Mouse (Mus musculus): ENCODE data around the gene Pard3b. TPM values are rescaled to one million over a fixed set of nuclear protein-coding genes. Genes with fewer than 3 reads are reported as not detected.

Pard3b gene
- total RNA-seq, 2 experiments from 2014 or later = 11.4 to 15.0 TPM

DNA sequence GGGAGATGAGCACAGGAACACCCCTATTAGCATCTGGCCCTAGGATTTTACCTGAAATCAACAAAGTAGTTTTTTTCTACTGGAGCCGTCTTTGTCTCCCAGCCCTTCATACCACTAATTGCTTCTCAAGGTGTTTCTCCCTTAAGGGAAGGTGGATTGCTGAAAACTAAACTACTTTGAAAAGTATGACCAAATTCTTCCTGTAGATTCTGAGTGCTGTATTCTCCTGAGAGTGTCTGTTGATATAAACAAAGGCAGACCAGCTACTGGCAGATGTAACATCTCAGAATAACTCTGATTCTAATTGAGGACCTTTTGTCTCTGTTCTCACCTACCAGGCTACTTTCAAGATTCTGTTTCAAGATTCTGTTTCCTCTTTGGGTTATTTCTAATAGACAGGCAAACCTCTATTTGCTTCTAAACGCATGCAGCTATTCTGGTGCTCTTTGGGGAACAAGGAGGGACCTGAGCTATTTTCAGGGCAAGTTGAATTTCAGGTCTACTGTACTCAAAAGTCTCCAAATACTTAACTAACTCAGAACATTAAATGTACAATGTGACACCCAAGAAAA is 563.1 kb downstream of the Pard3b start:
- DNase-seq = no peak
- intact Hi-C loops (cut with DNase I) = no loop called here

DNA sequence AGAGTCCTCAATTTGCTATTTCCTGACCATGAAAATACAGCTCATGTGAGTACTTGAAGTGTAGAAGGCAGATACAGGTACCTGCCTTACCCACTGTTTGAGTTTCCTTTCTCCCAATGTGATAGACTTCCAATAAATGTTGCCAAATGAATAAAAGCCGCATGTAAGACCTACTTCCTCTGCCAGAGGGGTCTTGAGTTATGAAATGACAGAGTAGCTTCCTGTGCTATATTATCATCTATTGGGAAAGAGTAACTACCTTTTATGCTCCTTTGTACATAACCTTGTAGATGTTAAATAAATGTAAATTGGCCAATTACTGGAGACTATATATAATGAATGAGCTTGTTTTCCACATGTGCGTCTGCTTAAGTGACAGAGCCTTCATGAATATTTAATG is 574.7 kb downstream of the Pard3b start:
- intact Hi-C loops (cut with DNase I) = no loop called here
- no peak for DNase-seq

DNA sequence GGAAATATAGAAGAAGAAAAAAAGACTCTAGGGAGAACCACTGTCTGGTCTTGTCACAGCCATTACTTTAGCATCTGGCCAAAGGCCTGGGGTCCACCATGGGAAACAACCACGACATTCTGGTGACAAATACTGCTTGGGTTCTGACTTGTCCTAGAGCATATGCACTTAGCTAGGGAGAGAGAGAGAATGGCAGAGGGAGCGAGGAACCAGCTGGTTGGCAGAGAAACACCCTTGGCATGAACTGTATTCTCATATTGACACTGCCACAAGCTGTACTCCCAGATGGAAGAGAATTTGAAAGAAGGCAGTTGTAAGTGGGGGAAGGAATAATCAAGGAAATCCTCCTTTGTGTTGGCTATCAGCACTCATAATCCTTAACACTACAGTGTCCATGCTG is 577.2 kb downstream of the Pard3b start:
- DNase-seq = no peak
- intact Hi-C loops (cut with DNase I) = no loop called here

DNA sequence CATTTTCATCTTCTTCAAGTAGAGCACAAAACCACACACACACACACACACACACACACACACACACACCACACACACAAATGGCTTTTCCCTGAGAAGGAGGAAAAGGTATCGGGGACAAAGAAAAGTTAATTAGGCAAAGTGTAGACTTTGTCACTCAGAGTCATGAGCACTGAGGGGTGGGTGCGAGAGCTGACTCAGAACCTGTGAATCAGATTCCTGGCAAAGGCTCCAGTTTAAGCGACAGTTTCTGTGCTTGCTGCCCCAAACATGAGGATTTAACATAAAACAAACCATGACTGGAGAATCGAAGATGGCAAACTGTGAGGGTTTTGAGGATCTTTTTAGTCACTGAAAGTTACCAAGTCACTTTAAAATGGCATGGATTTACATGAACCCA is 577.9 kb downstream of the Pard3b start:
- DNase-seq = no peak

DNA sequence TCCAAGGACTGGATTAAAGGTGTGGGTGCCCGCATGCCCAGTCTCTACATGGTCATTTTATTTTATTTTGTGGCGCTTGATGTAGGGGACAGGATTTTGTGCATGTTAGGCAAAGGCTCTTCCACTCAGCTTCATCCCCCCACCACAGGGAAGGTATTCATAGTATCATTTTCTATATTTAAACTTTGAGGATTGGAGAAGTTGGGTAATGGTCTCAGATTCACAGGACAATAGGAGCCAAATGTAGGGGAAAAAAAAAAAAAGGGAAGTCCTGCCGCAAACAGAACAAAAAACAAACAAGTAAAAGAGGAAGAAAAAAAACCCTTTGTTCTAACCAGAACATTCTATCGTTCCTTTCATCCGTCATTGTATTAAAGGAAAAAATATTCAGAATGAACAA is 590.5 kb downstream of the Pard3b start:
- intact Hi-C loops (cut with DNase I) = no loop called here
- no peak for DNase-seq

More for the DNA sequence above, 577.9 kb downstream of the Pard3b start:
- intact Hi-C loops (cut with DNase I) = no loop called here

DNA sequence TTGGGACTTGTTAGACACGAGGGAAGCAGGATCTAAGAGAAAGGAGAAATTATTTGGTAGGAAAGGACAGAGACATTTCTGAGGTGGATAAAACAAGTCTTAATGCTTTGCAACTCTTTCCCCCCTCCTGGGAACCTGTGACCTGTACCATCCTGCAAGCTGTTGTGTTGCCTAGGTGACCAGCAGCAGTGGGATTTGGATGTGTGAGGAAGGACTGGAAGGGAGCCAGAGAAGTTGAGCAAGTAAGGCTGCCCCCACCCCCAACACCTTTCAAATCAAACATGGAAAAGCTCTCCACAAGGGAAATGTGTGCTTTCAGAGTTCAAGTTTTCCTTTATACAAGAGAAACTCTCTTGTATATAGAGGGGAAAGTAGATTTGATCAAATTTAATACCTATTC is 595.4 kb downstream of the Pard3b start:
- no peak for DNase-seq
- intact Hi-C loops (cut with DNase I) = no loop called here

DNA sequence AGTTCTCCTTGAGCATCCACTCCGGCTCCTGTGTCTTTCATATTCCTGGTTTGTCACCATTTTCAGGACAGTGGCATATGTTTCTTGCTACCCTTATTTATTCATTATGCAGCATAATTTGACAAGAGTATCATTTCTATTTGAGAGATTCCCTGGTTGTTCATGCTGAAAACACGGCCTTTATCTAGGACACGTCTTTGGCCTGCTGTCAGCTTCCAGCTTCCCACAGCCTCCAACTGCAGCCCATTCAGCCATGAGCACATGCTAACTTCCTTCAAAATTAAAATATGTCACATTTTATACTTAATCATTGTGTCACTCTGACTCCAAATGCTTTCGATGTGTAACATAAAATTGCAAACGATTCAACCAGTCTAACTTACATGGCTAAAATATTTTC is 596.5 kb downstream of the Pard3b start:
- intact Hi-C loops (cut with DNase I) = no loop called here
- DNase-seq = no peak

DNA sequence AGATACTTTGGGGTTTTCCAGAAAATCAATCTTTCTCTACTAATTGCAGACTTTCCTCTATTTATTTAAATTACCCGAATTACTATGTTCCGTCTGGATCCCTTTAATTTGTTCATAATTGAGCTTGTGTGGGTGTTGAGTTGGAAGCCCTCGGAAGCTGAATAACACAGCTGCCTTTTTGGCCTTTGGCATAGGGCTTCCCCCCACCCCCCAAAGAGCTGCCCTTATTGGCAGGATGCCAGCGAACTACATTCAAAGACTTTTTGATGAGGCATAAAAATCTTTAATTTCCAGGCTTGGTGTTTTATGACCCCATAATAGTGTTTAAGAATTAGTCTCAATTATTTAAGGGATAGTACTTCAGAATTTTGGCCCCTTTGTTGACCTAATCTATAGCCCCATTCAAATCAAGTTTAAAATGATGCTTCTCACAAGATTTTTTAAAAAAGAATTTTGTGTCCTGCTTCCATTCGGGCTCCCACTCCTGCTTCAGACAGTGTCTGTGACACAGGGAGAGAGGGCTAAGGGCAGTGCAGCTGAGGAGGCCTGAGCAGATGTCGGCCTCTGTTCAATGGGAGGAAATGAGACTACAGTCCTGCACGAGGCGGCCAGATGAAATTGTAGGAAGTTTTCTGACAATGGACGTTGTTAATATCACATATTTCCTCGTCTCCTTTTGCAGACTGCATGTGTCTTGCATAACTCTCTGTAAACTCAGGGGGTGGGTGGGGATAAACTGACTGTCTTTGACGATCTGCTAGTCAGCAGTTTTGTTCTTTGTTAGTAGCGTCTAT is 605.8 kb downstream of the Pard3b start:
- intact Hi-C loops (cut with DNase I) = no loop called here
- DNase-seq = peak; percentile 16 to 23

DNA sequence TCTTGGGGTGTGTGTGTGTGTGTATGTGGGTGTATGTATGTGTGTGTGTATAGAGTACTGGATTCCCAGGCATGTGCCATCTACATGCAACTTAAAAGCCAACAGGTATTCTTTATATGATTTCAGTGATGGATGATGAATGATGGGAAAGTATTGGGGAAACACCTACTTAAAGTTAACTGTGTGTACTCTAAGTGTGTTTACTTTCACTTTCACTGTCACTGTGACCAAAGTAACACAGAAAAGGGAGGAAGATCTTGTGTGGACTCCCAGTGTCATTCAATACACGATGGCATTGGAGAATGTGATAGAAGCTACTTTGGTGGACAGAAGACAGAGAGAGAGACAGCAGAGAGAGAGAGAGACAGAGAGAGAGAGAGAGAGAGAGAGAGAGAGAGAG is 613.8 kb downstream of the Pard3b start:
- no peak for DNase-seq
- intact Hi-C loops (cut with DNase I) = no loop called here

DNA sequence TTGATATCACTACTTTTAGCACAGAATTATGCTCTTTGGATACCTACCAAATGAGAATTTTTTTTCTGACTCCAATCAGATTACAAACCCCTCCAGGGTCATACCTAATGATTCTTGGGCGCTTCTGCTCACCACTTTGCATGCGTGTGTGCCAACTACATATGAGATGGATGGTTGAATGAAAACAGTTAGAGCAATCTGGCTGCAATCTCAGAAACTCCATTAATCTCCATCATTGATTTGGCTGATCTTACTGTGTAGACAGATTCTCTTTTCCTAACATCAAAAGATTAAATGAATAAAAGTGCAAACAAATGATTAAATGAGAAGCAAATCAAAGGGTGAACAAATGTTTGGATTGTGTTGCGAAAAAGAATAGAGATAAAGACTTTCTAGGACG is 615.7 kb downstream of the Pard3b start:
- DNase-seq = no peak
- intact Hi-C loops (cut with DNase I) = no loop called here

DNA sequence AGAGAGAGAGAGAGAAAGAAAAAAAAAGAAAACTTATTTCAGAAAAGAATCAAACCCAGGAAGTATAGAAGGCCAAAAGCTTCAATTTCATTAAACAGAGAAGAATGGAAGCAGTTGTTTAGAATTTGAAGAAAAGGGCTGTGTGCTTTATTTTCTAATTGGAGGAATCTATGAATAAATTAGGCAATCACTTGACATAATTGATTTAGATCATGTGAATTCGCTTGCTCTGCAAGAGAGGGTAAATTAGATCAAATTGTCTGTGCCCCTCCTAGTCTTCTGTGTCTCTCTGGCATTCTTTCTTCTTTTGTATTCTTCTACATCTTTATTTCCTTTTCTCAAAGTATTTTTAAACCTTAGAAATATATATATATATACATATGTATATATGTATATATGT is 616.3 kb downstream of the Pard3b start:
- intact Hi-C loops (cut with DNase I) = no loop called here
- no peak for DNase-seq

DNA sequence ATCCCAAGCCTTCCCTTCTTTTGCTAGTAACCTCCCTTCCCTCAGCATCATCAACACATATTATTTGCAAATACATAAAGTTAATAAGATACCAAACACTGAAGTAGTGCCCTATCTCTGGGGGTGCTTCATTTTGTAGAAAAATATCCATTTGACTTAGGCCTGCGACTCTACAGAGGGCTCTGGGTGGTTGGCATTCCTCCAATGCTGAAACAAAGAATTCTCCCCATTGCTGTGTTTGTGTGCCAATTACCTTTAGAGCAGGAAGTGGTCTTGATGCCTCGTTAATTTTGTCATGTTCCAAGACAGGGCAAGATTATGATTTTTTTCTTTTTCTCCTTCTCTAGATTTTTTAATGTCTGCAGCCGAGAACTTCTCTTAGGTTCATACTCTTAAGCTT is 637.8 kb downstream of the Pard3b start:
- intact Hi-C loops (cut with DNase I) = no loop called here
- DNase-seq = no peak

DNA sequence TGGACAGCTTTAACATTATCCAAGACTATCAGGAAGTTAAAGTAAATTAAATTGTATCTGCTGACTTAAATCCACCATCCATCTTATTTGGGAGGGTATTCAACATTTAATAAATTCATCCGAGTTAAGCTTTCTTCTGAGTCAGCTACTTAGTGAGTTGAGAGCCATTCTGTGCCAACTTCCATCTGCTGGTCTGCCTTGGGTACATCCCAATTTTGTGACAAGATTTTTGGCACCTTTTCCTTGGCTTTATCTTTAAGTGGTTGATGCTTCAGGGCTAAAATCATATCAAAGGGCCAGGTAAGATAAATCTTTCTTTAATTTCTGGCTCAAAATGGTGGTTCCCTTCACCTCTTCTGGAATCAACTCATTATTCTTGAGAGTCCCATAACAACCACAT is 640.0 kb downstream of the Pard3b start:
- intact Hi-C loops (cut with DNase I) = no loop called here
- DNase-seq = no peak

DNA sequence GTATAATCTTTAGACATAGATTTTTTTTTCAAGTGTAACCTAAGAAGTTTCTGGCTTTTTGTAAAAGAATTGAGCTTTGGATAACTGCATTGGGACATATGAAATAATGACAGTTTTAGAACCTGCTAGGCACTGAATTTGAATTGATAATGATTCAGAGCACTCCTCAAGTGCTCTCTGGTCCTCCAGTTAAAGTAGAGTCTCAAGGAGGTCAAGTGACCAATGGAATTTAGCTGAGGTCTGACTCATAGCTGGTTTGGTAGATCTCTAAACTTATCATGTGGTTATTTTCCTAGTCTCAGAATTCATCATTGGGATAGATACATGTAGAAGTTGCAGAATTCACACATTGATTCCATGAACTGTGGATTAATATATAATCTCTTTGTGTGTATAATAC is 642.0 kb downstream of the Pard3b start:
- no peak for DNase-seq
- intact Hi-C loops (cut with DNase I) = no loop called here

DNA sequence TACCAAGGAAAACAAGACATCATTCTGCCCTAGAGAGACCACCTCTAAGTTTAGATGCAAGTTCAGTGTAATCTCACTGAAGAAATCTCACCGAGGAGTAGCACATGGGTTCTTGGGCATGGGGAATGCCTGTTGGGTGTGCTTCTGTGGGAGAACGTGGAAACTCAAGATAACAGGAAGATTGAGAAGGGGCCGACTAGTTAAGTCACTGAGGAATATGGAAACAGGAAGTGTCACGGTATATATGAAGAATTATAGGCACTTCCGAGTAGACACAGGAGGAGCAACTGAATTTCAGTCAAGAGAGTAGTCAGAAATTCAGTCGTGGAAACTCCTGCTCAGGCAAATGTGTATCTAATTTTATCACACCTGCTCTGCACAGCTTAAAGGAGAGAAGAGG is 644.2 kb downstream of the Pard3b start:
- intact Hi-C loops (cut with DNase I) = no loop called here
- no peak for DNase-seq

DNA sequence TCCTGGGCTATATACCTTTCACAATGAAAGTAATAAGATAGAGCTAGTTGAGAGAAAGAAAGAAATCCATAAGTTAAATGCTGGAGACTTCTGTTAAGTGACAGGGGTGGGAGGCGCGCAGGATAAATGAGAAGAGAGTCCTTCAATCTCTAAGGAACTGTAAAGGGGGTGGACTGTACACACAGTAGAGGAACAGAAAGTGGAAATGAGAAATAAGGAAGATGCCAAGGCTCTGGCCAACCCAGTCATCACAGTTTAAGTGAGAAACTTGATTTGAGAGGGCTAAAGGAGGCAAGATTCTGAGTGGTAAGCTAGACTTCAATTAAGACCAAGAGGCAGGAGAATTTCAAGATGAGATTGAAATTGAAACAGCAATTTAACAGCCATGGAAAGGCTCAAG is 645.0 kb downstream of the Pard3b start:
- DNase-seq = no peak
- intact Hi-C loops (cut with DNase I) = no loop called here

DNA sequence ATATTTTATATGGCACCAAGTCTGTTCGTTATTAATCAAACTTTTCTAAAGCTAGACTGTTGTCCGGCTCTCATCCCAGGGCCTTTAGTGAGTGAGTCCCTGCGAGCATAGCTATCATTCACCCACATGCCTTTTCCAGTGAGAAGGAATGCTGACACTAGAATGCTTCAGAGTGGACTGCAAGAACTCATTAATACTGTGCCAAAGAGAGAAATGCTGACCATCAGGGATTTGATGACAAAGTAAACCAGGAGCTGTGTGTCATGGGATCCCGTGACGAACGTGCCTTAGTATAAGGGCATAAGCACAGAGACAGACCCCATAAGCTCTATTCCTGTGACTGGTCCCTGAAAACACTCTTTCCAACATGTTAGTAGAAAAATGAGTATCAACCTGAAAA is 670.8 kb downstream of the Pard3b start:
- DNase-seq = no peak
- intact Hi-C loops (cut with DNase I) = no loop called here

DNA sequence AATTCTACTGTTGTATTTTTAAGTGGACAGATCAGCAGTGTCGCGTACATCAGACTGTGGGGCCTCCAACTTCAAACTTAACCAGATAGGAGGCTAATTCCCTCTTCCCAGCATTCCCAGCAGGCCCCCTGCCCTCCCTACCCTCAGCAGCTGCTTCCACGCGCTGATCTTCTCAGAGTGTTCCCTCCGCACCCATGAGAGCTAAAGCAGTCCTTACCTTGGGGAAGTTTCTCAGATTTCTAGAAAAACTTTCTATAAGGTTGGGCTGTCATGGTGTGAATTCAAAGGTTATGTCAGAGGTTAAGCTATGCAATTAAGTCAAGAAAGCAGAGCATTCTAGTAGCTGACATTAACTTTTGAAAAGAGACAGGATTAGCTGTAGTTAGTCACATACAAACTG is 686.6 kb downstream of the Pard3b start:
- intact Hi-C loops (cut with DNase I) = no loop called here
- no peak for DNase-seq

DNA sequence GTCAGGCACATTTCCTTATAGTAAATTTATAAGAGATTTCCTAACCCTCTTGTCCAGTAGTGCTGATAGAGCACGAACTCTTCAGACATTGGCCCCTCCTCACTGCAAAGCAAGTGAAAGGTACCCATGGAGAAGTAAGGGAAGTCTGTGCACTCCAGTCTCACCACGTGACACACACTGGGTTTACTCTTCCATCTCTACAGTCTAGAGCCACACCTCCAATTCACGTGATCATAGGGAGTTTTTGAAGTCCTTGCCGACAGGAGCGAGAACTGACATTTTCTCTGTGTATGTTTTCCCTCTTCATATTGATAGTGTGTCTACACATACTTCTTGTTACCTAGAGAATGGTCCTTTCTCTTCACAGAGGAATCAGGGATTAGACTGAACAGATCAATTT is 689.1 kb downstream of the Pard3b start:
- intact Hi-C loops (cut with DNase I) = no loop called here
- DNase-seq = no peak

DNA sequence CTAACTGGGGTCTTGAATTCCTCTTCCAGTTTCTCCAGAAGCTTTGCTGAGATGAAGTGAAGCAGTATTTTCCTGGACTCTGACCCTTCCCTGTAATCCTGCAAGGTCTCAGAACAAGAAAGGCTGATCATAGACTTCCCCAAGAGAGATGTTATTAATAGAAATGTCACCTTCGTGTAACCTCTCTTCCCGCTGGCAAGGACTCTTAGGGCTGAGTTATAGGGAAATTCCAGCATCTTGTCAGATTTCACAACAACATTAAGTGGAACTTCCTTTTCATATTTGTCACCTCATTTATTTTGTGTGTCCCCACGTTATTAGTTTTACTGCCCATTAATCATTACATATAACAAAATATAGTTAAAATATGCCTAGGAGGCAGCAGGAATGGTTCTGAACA is 690.2 kb downstream of the Pard3b start:
- intact Hi-C loops (cut with DNase I) = no loop called here
- DNase-seq = no peak

DNA sequence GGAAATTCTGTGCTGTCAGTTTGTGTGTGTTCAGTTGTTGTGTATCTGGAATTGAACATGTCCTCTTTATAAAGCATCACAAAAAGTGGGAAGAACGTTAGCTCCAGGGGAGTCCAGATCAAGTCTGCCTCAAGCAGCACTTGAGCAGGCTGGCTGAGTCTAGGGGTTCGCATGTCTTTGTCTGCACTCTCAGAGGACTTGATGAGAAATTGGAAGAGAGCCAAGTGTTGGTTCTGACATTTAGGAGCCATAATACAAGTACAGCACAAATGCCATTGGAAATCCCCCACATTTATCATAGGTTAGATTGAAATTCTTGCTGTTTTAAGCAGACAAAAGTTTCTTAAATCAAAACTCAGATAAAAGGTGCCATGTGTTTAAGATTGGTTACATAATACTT is 694.4 kb downstream of the Pard3b start:
- intact Hi-C loops (cut with DNase I) = no loop called here
- no peak for DNase-seq

DNA sequence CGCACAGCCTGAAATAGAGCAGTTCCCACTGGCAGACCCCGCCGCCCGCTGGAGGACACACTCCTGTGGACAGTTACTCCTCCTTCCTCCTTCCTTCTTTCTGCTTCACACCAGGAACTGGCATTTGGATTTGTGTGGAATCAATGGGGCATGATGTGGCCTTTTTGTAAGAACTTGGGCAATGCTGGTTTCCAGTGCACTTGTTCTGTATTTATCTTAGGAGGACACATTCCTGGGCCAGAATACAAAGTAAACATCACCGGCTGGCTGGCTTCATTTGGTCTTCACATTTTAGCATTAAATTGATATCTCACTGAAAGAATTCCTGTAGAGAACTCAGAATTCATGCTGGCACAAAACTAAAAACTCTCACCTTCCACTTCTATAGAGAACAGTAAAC is 695.6 kb downstream of the Pard3b start:
- no peak for DNase-seq

DNA sequence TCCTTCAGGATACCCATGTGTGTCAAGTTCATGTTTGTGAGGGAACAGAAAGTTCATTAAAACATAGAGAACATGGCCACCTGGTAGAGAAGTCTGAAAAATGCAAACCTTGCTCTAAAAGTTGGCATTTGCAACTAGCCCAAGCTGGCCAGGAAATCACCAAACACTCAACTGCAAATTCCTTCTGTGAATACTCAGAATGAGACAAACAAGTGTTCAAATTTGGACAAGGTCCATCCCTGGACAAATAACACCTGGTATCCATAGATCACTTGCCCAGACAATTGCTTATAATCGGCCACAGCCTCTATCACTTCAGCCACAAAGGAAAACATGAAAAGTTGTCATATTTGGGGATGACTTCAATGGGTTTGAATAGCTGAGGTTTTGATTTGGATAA is 701.6 kb downstream of the Pard3b start:
- DNase-seq = no peak
- intact Hi-C loops (cut with DNase I) = no loop called here

More for the DNA sequence above, 695.6 kb downstream of the Pard3b start:
- intact Hi-C loops (cut with DNase I) = no loop called here
